Mouse (Mus musculus): ENCODE measurements around the gene Kcnt2. TPM values are rescaled to one million over a fixed set of nuclear protein-coding genes. Genes with fewer than 3 reads are reported as not detected.

Kcnt2 gene
- polyA plus RNA-seq, 1 experiment from 2014 or later: 1.4 TPM

DNA sequence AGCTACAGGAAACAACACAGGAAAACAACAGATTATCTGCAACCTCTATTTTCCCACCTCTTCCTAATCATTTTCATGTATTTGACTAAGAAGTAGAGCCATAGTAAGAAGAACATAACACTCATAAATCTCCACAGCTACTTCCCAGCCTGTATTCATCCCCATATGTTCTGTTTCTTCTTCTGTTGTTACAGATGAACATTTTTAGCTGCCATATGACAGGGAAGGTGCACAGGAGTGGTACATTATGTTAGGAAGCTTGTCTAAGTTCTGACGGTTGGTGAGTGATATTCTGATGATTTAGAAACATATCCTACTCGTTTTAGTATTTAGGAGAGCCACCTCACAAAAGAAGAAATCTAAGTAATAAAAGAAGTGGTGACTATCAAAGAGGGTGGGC is 231.0 kb downstream of the Kcnt2 start:
- Histone ChIP-seq H3K27ac (ENCODE audit: low read depth, low read length) (no peak overlapping the region), H3K4me3 (ENCODE audit: low read depth, low read length) (no peak overlapping the region), H3K4me1 (ENCODE audit: control insufficient read depth, insufficient read depth, low read length) (no peaks in the 10 kb centered on the region), H3K9ac (ENCODE audit: low read depth, low read length) (no peak overlapping the region), H3K36me3 (ENCODE audit: control insufficient read depth, insufficient read depth, low read length) (no peaks in the 10 kb centered on the region), H3K9me3 (replicated peaks; ENCODE audit: control insufficient read depth, low read length) (no peaks in the 10 kb centered on the region), H3K4me2 (no peak overlapping the region), H3K27me3 (ENCODE audit: control insufficient read depth, insufficient read depth, low read length) (no peaks in the 10 kb centered on the region)
- 56% methylated on average over 2 of the region's 2 CpGs for WGBS (ENCODE audit: insufficient replicate concordance)
- no peak for ATAC-seq (replicated peaks; ENCODE audit: insufficient number of reproducible peaks, low FRiP score, low TSS enrichment)

DNA sequence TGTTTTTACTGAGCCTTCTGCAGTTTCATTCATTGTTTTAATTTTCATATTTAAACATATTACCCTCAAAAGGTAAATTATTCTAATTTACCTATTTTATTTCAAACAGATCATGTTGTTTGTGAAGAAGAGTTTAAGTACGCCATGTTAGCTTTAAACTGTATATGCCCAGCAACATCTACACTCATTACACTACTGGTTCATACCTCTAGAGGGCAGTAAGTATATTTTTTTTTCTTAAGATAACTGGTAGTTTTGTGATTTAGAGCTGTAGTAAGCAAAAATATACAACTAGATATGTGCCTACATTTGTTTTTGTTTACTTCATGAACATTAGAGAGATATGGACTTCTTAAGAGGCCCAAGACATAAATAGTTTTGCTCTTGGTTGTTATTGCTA is 238.1 kb downstream of the Kcnt2 start:
- Histone ChIP-seq H3K27ac (ENCODE audit: low read depth, low read length) (no peak overlapping the region), H3K4me3 (ENCODE audit: low read depth, low read length) (no peak overlapping the region), H3K4me2 (no peak overlapping the region), H3K27me3 (ENCODE audit: control insufficient read depth, insufficient read depth, low read length) (no peaks in the 10 kb centered on the region), H3K9ac (ENCODE audit: low read depth, low read length) (no peak overlapping the region), H3K36me3 (ENCODE audit: control insufficient read depth, insufficient read depth, low read length) (no peaks in the 10 kb centered on the region), H3K9me3 (replicated peaks; ENCODE audit: control insufficient read depth, low read length) (no peaks in the 10 kb centered on the region), H3K4me1 (ENCODE audit: control insufficient read depth, insufficient read depth, low read length) (no peaks in the 10 kb centered on the region)
- ATAC-seq (replicated peaks; ENCODE audit: insufficient number of reproducible peaks, low FRiP score, low TSS enrichment): no peak
- 80% methylated on average over 1 of the region's 1 CpGs for WGBS (ENCODE audit: insufficient replicate concordance)

DNA sequence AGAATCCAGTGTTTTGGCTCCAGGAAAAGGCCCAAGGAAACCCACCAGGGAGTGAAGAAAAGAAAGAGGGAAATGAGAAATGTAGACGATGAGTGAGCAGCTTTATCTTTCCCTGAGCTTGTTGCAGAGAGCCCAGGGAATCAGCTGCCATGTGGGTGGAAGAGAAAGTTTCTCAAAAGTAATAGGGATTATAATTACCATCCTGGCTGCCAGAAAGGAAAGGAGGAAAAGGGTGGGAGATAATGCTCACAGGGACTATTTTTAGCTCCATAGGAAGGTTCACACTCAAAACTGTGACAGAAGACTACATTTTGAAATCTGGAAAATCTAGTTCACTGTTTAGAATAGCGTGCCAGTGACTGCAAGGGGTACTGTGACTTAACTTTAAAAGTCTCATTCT is 243.9 kb downstream of the Kcnt2 start:
- Histone ChIP-seq H3K27me3 (ENCODE audit: control insufficient read depth, insufficient read depth, low read length) (no peaks in the 10 kb centered on the region), H3K9ac (ENCODE audit: low read depth, low read length) (no peak overlapping the region), H3K4me1 (ENCODE audit: control insufficient read depth, insufficient read depth, low read length) (no peaks in the 10 kb centered on the region), H3K36me3 (ENCODE audit: control insufficient read depth, insufficient read depth, low read length) (no peaks in the 10 kb centered on the region), H3K27ac (ENCODE audit: low read depth, low read length) (no peak overlapping the region), H3K4me2 (no peak overlapping the region), H3K4me3 (ENCODE audit: low read depth, low read length) (no peak overlapping the region), H3K9me3 (replicated peaks; ENCODE audit: control insufficient read depth, low read length) (no peaks in the 10 kb centered on the region)
- no peak for ATAC-seq (replicated peaks; ENCODE audit: insufficient number of reproducible peaks, low FRiP score, low TSS enrichment)
- WGBS (ENCODE audit: insufficient replicate concordance): 38% methylated on average over 2 of the region's 2 CpGs

DNA sequence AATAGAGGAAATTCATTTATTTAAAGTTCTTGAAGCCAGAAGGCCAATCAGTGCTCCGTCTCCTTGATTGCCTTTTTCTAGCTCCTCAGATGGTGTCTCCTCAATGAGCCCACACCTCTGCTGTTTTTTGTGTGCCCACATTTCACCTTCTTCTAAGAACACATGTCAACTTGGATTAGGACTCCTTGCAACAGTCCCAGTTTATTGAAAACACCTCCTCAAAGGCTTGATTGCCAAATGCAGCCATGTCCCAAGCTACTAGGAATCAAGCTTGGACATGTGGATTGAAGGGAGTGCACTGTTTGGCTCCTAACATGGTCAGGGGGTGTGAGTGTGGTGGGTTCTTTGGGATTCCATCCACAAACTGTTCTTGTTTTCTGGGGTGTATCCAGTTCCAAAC is 245.4 kb downstream of the Kcnt2 start:
- no peak for ATAC-seq (replicated peaks; ENCODE audit: insufficient number of reproducible peaks, low FRiP score, low TSS enrichment)
- H3K4me3 ChIP-seq (ENCODE audit: low read depth, low read length): no peak overlapping the region
- no peaks in the 10 kb centered on the region for H3K9me3 ChIP-seq (replicated peaks; ENCODE audit: control insufficient read depth, low read length)
- no peak overlapping the region for H3K4me2 ChIP-seq
- no peak overlapping the region for H3K27ac ChIP-seq (ENCODE audit: low read depth, low read length)
- no peaks in the 10 kb centered on the region for H3K27me3 ChIP-seq (ENCODE audit: control insufficient read depth, insufficient read depth, low read length)
- no peak overlapping the region for H3K9ac ChIP-seq (ENCODE audit: low read depth, low read length)
- 79% methylated on average over 1 of the region's 1 CpGs for WGBS (ENCODE audit: insufficient replicate concordance)
- H3K4me1 ChIP-seq (ENCODE audit: control insufficient read depth, insufficient read depth, low read length): no peaks in the 10 kb centered on the region
- no peaks in the 10 kb centered on the region for H3K36me3 ChIP-seq (ENCODE audit: control insufficient read depth, insufficient read depth, low read length)

DNA sequence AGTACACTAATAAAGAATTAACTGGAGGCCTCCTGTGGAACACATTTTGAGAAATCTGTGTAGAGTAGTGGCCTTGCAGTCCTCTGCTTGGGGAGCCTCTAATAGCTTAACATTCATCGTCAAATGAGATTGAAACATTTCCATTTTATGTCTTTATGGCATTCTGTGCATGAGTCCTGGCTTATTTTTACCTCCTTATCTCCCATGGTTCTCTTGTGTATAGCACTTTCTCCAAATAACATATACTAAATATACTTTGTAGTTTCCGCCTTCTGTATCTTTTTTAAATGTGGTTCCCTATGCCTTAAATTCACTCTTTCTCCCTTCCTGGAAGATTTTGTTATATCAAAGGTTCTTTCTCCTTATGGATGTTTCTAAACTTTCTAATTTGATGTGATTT is 246.3 kb downstream of the Kcnt2 start:
- Histone ChIP-seq H3K36me3 (ENCODE audit: control insufficient read depth, insufficient read depth, low read length) (no peaks in the 10 kb centered on the region), H3K4me2 (no peak overlapping the region), H3K4me1 (ENCODE audit: control insufficient read depth, insufficient read depth, low read length) (no peaks in the 10 kb centered on the region), H3K27ac (ENCODE audit: low read depth, low read length) (no peak overlapping the region), H3K4me3 (ENCODE audit: low read depth, low read length) (no peak overlapping the region), H3K27me3 (ENCODE audit: control insufficient read depth, insufficient read depth, low read length) (no peaks in the 10 kb centered on the region), H3K9me3 (replicated peaks; ENCODE audit: control insufficient read depth, low read length) (no peaks in the 10 kb centered on the region), H3K9ac (ENCODE audit: low read depth, low read length) (no peak overlapping the region)
- ATAC-seq (replicated peaks; ENCODE audit: insufficient number of reproducible peaks, low FRiP score, low TSS enrichment): no peak
- 84% methylated on average over 2 of the region's 2 CpGs for WGBS (ENCODE audit: insufficient replicate concordance)

DNA sequence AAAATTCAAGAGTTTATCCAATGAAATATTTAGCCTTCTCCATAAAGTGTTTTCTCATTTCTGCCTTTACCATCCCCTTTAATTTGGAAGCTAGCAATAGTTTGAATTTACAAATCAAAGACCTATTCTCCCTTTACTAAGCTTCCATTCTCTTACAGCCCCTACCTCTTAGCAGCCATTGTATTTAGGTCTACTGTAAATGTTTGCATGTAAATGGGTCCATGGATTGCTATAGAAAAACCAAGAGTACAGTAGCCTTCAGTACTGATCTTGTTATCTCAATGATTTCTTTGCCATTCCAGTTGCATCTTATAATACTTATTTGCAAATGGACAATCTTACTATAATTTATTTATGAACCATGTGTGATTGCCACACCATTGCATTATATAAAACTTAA is 267.5 kb downstream of the Kcnt2 start:
- H3K27ac ChIP-seq (ENCODE audit: low read depth, low read length): no peak overlapping the region
- no peaks in the 10 kb centered on the region for H3K27me3 ChIP-seq (ENCODE audit: control insufficient read depth, insufficient read depth, low read length)
- ATAC-seq (replicated peaks; ENCODE audit: insufficient number of reproducible peaks, low FRiP score, low TSS enrichment): no peak
- H3K4me2 ChIP-seq: no peak overlapping the region
- no peaks in the 10 kb centered on the region for H3K9me3 ChIP-seq (replicated peaks; ENCODE audit: control insufficient read depth, low read length)
- no peaks in the 10 kb centered on the region for H3K4me1 ChIP-seq (ENCODE audit: control insufficient read depth, insufficient read depth, low read length)
- no peaks in the 10 kb centered on the region for H3K36me3 ChIP-seq (ENCODE audit: control insufficient read depth, insufficient read depth, low read length)
- H3K9ac ChIP-seq (ENCODE audit: low read depth, low read length): no peak overlapping the region
- no peak overlapping the region for H3K4me3 ChIP-seq (ENCODE audit: low read depth, low read length)

DNA sequence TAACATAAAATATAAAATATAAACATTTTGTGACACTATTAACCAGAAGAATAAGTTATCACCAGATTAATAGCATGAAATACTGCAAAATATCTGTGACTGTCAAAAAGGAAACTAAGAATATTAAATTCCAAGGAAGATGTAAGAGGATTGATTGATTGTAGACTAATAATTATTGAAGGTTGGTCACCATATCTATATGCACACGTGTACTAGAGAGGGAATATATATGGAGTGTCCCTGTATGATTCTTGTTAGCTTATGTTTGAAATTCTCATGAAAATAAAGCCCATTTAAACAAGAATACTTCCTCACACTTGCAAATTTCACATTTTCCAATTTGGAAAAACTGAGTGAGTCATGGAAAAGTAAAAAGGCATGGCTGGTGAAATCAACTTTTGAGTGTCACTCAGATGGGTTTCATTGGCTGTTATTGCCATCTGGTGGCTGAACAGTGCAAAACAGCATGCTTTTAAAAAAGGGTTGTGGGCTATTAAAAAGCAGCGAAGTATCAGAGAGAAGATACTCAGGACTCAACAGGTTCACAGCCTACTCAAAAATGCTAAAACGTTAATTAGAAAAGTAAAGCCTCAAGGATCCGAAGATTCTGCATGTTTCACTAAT is 285.4 kb downstream of the Kcnt2 start:
- no peak for ATAC-seq (replicated peaks; ENCODE audit: insufficient number of reproducible peaks, low FRiP score, low TSS enrichment)
- Histone ChIP-seq H3K36me3 (ENCODE audit: control insufficient read depth, insufficient read depth, low read length) (no peaks in the 10 kb centered on the region), H3K9me3 (replicated peaks; ENCODE audit: control insufficient read depth, low read length) (no peaks in the 10 kb centered on the region), H3K9ac (ENCODE audit: low read depth, low read length) (no peak overlapping the region), H3K4me2 (no peak overlapping the region), H3K27me3 (ENCODE audit: control insufficient read depth, insufficient read depth, low read length) (no peaks in the 10 kb centered on the region), H3K4me1 (ENCODE audit: control insufficient read depth, insufficient read depth, low read length) (no peaks in the 10 kb centered on the region), H3K27ac (ENCODE audit: low read depth, low read length) (no peak overlapping the region), H3K4me3 (ENCODE audit: low read depth, low read length) (no peak overlapping the region)
- WGBS (ENCODE audit: insufficient replicate concordance): 28% methylated on average over 4 of the region's 4 CpGs

DNA sequence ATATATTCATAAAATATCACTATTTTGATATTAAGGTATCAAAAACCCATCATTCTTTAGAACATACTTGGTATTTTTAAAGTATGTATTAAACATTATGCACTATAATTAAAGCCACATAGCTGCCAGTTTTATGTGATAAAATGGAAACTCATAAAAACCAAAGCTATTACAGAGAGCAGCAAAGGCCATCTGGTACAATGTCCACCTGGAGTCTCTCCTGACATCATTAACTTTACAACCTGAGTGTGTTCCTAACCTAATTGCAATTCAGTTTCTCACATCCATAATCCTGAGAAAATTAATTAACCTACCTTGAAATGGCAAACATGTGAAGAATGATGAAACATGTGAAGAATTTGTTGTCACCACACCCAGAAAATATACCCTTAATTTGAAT is 288.9 kb downstream of the Kcnt2 start:
- no peak overlapping the region for H3K9ac ChIP-seq (ENCODE audit: low read depth, low read length)
- no peak overlapping the region for H3K27ac ChIP-seq (ENCODE audit: low read depth, low read length)
- no peaks in the 10 kb centered on the region for H3K4me1 ChIP-seq (ENCODE audit: control insufficient read depth, insufficient read depth, low read length)
- no peak overlapping the region for H3K4me2 ChIP-seq
- no peaks in the 10 kb centered on the region for H3K27me3 ChIP-seq (ENCODE audit: control insufficient read depth, insufficient read depth, low read length)
- H3K36me3 ChIP-seq (ENCODE audit: control insufficient read depth, insufficient read depth, low read length): no peaks in the 10 kb centered on the region
- no peaks in the 10 kb centered on the region for H3K9me3 ChIP-seq (replicated peaks; ENCODE audit: control insufficient read depth, low read length)
- no peak for ATAC-seq (replicated peaks; ENCODE audit: insufficient number of reproducible peaks, low FRiP score, low TSS enrichment)
- no peak overlapping the region for H3K4me3 ChIP-seq (ENCODE audit: low read depth, low read length)

DNA sequence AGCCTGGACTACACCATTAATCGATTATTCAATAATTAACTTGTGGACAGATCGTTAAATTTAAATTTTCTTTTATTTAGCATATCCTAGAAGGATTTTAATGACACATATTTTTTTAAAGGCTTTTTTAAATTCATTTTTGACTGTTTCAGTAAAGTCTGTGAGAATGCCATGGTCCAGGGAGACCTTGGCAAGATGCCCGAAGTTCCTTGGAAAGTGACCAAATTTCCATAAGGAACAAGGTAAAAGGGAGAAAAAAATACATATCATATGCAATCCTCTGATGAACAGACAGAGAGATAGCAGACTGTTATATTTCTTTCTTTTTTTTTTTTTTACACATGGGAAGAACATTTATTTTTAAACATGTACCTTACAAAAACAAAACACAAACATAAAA is 296.1 kb downstream of the Kcnt2 start:
- WGBS (ENCODE audit: insufficient replicate concordance): 83% methylated on average over 3 of the region's 3 CpGs
- Histone ChIP-seq H3K4me1 (ENCODE audit: control insufficient read depth, insufficient read depth, low read length) (no peaks in the 10 kb centered on the region), H3K36me3 (ENCODE audit: control insufficient read depth, insufficient read depth, low read length) (no peaks in the 10 kb centered on the region), H3K9me3 (replicated peaks; ENCODE audit: control insufficient read depth, low read length) (no peaks in the 10 kb centered on the region), H3K4me2 (no peak overlapping the region), H3K4me3 (ENCODE audit: low read depth, low read length) (no peak overlapping the region), H3K27me3 (ENCODE audit: control insufficient read depth, insufficient read depth, low read length) (no peaks in the 10 kb centered on the region), H3K27ac (ENCODE audit: low read depth, low read length) (no peak overlapping the region), H3K9ac (ENCODE audit: low read depth, low read length) (no peak overlapping the region)
- ATAC-seq (replicated peaks; ENCODE audit: insufficient number of reproducible peaks, low FRiP score, low TSS enrichment): no peak
